Mouse (Mus musculus) gastrocnemius, adult 2 months (tissue): ENCODE measurements around the gene Rasal2. TPM values are rescaled to one million over a fixed set of nuclear protein-coding genes. Genes with fewer than 3 reads are reported as not detected.

Experiments used
- DNase-seq: peaks from one replicate; pipeline ENCODE4 v3.0.0; 2022
- H3K27ac ChIP-seq: fragments of 200-600 bp; 2 replicates; pipeline ENCODE4 v1.8.1; 2022; ENCODE audit warnings: mild to moderate bottlenecking
- H3K4me3 ChIP-seq: fragments of 200-600 bp; 2 replicates; pipeline ENCODE4 v1.8.1; 2022; ENCODE audit warnings: mild to moderate bottlenecking, moderate library complexity
- CTCF ChIP-seq: fragments of 200-600 bp; IDR thresholded peaks from 2 replicates; pipeline ENCODE4 v1.8.1; 2022; ENCODE audit warnings: antibody characterized with exemption, mild to moderate bottlenecking, moderate library complexity
- intact Hi-C: fragments of 180-260 bp; cut with DNase I; formaldehyde crosslinking; loops from one replicate; pipeline ENCODE4 v1.15.1; 2025
- long read RNA-seq, 2 experiments: library from polyadenylated mRNA; stranded (forward); transcript quantifications; one replicate each; pipeline ENCODE4 v2.0.0; 2021
- total RNA-seq, 2 experiments: library from RNA; stranded (reverse); gene quantifications; 2 replicates each; pipeline ENCODE4 v1.2.3; 2021

The Rasal2 gene
- total RNA-seq = 1 to 10 TPM; 6.4 to 7.4 TPM
- long read RNA-seq, experiment 1 = 0 reads
- long read RNA-seq, experiment 2, partial matches to known transcripts = 1 of 1 reads
- long read RNA-seq, experiment 2, other reads (novel, unspliced or antisense) = 0 of 1 reads

DNA sequence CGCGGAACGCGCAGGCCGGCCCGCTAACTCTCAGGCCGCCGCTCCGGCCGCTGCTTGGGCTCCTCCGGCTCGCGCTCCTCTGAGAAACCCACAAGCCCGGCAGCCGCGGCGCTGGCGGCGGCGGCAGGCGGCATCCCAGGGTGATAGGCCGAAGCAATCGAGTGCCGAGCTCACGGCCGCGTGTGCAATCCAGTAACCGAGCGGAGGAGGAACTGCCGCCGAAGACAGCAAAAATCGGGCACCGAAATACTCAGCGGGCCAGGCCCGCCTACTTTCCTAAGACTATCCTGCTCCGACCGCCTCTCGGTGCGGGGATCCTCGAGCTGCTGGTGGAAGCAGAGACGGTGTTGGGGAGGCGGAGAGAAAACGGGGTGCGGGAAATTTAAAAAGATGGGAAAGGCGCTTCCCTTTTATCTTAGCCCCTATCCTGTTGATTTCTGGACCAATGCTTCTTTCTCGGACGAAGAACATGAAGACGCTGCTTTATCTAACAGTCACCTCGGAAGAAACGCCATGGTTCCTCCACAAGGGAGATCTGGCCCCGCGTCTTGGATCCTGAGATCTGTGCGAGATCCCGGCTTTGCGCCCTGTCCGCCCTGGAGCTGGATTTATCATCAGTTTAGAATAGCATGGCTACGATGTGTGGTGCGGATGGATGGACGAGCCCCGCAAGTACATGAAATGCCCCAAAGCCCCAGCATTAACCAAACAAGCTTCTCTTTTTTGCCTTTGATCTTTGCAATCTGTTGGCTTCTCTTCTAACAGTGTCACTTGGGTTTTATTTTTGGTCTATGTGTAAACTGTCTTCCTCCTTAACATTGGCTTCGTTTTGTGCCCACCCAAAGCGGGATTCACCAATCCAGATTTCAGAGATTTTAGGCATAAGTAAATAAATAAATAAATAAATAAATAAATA is at the start of gene Rasal2:
Gene Rasal2 (minus strand): TSS at position 142 of the 916 bp plus-strand sequence.
- no peak for TF ChIP-seq CTCF
- peak; percentile 98 for DNase-seq
- intact Hi-C loops = loop anchor here (5.0 kb wide), 2 partner anchors 70 to 110 kb away; no protein-coding TSS in a partner anchor
- H3K27ac ChIP-seq = peak within 1 kb of the TSS; percentile 91
- peak within 1 kb of the TSS; percentile 90 for H3K4me3 ChIP-seq

DNA sequence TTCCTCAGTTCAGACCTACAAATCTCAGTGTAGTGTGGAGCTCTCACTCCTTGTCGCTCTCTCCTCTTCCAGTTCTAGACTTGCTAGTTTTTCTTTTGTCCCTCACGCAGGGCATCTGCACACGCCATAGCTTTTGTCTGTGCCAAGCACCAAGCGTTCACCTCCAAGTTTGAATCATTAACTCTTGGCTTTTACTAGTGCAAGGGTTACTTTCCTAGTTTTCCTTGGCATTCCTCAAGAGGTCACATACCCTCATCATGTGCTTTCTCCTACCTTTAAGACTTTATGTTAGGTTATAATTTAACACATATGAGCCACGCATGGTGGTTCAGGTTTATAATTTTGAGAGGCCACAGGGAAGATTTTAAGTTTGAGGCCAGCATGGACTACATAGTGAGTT is 48.9 kb upstream of the Rasal2 start:
- intact Hi-C loops = no loop called here
- H3K27ac ChIP-seq = no peak overlapping the region
- DNase-seq = no peak
- no peak for TF ChIP-seq CTCF
- H3K4me3 ChIP-seq = no peak overlapping the region

DNA sequence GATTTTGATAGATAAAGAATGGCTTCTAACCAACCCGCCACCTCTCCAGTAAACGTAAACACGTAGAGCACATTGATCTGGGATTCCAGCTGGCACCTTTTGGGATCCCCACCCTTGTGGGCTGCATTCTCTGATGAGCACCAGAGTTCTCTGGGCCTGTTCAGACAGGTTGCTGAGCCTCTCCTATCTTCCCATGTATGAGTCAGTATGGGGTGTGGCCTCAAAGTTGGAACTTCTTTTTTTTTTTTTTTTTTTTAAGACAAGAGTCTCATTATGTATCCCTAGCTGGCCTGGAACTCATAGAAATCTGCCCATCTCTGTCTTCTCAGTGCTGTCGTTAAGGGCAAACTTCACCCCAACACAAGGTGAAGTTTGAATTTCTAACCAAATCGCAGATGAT is 47.5 kb upstream of the Rasal2 start:
- no peak overlapping the region for H3K4me3 ChIP-seq
- H3K27ac ChIP-seq = no peak overlapping the region
- no peak for DNase-seq
- intact Hi-C loops = loop anchor here (5.0 kb wide), 1 partner anchor 373 kb away; no protein-coding TSS in a partner anchor
- no peak for TF ChIP-seq CTCF

DNA sequence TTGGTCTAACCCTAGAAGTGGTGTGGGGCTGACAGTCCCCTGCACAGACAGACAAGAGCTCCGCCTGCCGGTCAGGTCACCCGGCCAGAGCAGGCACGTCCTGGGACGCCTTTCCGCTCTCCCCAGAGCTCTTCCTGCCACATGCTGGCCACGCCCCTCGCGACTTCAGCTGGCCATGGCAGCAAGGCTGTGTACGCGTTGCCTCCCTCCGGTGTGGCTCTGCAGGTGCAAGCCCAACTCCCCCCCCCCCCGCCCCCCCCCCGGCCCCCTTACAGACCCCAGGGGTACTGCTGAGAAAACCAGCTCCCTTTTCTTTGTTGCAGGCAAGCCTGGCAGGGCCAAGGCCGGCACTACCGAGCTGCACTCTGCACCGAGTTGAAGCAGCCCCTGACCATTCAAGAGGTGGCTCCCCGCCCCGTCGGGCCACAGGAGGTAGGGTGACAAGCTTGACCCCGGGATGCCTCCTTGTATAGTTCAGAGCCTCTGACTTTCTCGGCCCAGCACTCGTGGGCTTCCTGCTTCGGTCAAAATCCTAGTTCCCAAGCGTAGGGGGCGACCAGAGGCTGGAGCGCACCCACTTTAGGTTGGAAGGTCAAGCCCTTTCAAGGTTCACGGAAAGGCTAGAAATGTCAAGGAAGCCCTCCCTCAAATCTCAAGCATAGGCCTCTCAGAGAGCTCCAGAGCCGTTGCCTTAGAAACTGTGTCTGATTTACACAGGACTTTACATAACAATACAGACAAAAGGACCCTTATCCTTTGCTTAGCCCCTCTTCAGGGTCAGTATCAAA is 46.2 kb upstream of the Rasal2 start, which contains the start of gene Cryzl2:
Gene Cryzl2 (plus strand): TSS at position 157 of the 788 bp plus-strand sequence.
- peak; percentile 76 for TF ChIP-seq CTCF
- peak; percentile 87 for DNase-seq
- intact Hi-C loops = loop anchor here (5.0 kb wide), 1 partner anchor 371 kb away; no protein-coding TSS in a partner anchor
- Histone ChIP-seq H3K4me3 (peak within 1 kb of the TSS; percentile 65), H3K27ac (peak within 1 kb of the TSS; percentile 63)

DNA sequence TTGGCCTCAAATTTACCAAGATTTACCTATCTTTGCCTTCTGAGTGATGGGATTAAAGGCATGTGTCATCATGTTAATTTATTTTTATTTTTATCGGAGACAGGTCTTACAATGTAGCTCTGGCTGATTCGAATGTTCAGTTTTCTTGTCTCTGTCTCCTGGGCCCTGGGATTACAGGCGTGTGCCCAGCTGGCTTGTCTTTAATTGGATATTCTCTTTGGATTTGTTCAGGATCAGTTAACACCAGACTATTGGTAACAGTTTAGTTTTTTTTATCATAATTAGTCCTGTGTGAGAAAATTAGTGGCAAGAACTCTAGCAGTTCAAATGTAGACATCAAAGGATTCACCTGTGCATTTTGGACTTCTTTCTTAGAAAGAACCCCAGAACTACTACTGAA is 45.4 kb upstream of the Rasal2 start:
- H3K4me3 ChIP-seq = peak overlapping the region; percentile 65; the same call in 1 of the 2 replicates
- intact Hi-C loops = loop anchor here (5.0 kb wide), 1 partner anchor 370 kb away; no protein-coding TSS in a partner anchor
- peak overlapping the region; percentile 63 for H3K27ac ChIP-seq
- no peak for TF ChIP-seq CTCF
- DNase-seq = no peak

GRCm38 (mm10) chr1:157454876-157455275 is 42.5 kb upstream of the Rasal2 start:
- DNase-seq = no peak
- no peak overlapping the region for H3K27ac ChIP-seq
- TF ChIP-seq CTCF = no peak
- H3K4me3 ChIP-seq = no peak overlapping the region
- intact Hi-C loops = loop anchor here (5.0 kb wide), 1 partner anchor 368 kb away; no protein-coding TSS in a partner anchor

- Histone ChIP-seq H3K4me3 (no peak overlapping the region), H3K27ac (no peak overlapping the region)
- TF ChIP-seq CTCF = no peak
- intact Hi-C loops = no loop called here
- no peak for DNase-seq
These were observed 40.6 kb upstream of the Rasal2 start for GRCm38 (mm10) chr1:157452759-157453549.

- intact Hi-C loops = no loop called here
- no peak for DNase-seq
- no peak overlapping the region for H3K4me3 ChIP-seq
- no peak for TF ChIP-seq CTCF
- H3K27ac ChIP-seq = no peak overlapping the region
These were observed 39.9 kb upstream of the Rasal2 start for GRCm38 (mm10) chr1:157452284-157452683.

- DNase-seq = peak; percentile 50
- intact Hi-C loops = loop anchor here (5.0 kb wide), 1 partner anchor 153 kb away; no protein-coding TSS in a partner anchor
- H3K27ac ChIP-seq = peak overlapping the region; percentile 86
- H3K4me3 ChIP-seq = peak overlapping the region; percentile 58
- TF ChIP-seq CTCF = no peak
These were observed 37.7 kb upstream of the Rasal2 start for GRCm38 (mm10) chr1:157449981-157450636.

DNA sequence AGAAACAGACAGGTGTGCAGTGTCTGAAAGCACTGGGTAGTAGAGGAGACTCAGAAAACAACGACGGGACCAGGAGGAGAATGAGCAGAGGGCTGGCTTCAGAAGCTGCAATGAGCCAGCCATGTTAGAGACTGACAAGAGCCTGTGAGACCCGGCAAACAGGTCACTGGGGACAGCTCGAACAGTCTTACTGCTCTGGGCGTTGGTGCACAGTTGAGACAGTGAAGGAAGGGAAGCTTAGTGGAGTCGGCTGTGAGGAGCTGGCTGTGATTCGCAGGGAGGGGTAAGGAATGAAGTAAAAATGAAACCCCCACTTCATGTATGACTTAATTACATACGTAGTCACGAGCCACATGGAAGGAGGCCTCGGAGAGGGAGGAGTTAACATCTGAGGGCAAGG is 37.1 kb upstream of the Rasal2 start:
- intact Hi-C loops = loop anchor here (5.0 kb wide), 1 partner anchor 152 kb away; no protein-coding TSS in a partner anchor
- Histone ChIP-seq H3K27ac (peak overlapping the region; percentile 86), H3K4me3 (peak overlapping the region; percentile 58)
- DNase-seq = no peak
- TF ChIP-seq CTCF = no peak

DNA sequence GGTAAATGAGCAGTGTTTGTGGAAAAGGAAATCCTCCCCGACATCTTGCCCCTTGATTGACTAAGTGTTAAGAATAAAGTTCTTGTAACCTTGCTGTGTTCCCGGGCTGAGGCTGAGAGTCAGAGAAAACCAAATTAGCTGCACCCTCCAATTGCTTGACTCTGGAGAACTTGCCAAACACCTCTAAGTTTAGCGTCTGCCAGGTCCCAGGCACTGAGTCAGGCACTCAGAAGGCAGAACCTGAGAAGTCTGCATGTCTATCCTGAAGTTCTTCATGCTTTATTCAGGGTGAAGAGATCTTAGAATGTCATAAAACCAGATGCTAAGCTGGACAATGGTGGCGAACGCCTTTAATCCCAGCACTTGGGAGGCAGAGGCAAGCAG is 36.4 kb upstream of the Rasal2 start:
- peak; percentile 66 for DNase-seq
- intact Hi-C loops = loop anchor here (5.0 kb wide), 1 partner anchor 151 kb away; no protein-coding TSS in a partner anchor
- Histone ChIP-seq H3K4me3 (no peak overlapping the region), H3K27ac (peak overlapping the region; percentile 86)
- no peak for TF ChIP-seq CTCF
